Mouse (Mus musculus) cerebellum, postnatal 25 days (tissue): Measurements from ENCODE around the gene Ssbp2.

Source experiments
- DNase-seq, 2 experiments: peaks; one replicate each; pipeline ENCODE4 v3.0.0; 2021; ENCODE audit warnings: mixed read lengths in 2 of 2

The Ssbp2 gene

GRCm38 (mm10) chr13:91461711-91462351, 1.7 kb downstream of the Ssbp2 start:
- peak; percentile 58 to 59 for DNase-seq

GRCm38 (mm10) chr13:91462395-91462794, 2.3 kb downstream of the Ssbp2 start:
- DNase-seq, result no peak

DNA sequence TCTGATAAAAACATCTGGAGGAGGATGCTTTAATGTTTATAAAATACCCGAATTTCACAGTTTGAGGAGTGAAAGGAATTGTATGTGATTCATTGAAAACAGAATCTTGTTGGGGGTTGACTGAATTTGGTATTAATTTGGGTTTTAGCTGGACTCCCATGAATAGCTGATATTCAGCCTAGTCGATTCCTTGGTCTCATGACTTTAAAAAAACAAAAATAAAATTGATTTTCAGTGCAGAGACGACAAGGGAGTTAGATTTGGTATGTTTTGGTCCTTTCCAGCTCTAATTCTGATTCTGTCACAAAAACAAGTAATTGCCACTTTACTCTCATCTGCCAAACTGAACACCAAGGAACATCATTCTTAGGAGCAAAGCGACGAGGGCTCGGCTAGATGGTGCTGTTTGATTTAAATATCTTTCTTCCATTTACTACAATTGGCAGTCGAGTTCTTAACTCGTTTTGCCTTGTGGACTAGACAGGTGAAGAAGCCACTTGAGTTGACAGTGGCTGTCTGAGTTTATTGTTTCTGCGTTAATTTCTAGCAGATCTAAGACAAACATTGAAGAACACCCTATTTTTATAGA, 2.9 kb downstream of the Ssbp2 start:
- peak; percentile 20 to 51 for DNase-seq

- no peak for DNase-seq
These were observed 5.1 kb downstream of the Ssbp2 start for GRCm38 (mm10) chr13:91465002-91465715.

DNA sequence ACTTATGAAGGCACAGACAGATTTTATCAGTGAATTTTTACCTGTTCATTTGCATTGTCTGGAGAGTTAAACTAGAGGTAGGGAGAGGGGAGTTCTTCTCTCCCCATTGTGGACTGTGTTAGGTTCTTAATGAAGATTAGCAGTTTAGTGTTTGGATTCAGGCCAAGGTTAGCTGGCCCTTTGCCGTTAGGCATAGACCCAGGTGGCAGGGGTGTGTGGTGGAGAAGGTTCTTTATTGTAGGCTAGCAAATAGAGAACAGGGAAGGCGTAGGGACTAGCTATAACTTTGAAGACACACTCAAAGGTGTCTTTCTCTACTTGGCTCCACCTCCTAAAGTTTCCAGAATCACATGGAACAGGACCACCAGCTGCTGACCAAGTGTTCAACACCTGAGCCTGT, 11.5 kb downstream of the Ssbp2 start:
- DNase-seq, result peak in 1 of 2 experiments; percentile 50

DNA sequence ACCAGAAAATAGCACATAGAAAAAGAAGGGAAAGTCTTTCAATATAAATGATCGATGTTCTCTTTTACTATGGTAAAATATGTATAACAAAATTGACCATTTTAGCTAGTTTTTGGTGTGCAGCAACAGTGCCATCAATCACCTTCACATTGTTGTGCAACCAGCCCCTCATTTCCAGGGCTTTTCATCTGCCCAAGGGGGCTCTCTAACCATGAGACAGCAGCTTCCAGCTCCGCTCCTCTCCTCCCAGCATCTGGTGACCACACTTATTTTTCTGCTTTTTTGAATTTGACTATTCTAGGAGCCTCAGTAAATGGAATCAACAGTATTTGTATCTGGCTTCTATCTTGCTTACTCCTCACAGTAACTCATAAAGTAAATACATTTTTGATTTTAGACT, 11.9 kb downstream of the Ssbp2 start:
- no peak for DNase-seq

DNA sequence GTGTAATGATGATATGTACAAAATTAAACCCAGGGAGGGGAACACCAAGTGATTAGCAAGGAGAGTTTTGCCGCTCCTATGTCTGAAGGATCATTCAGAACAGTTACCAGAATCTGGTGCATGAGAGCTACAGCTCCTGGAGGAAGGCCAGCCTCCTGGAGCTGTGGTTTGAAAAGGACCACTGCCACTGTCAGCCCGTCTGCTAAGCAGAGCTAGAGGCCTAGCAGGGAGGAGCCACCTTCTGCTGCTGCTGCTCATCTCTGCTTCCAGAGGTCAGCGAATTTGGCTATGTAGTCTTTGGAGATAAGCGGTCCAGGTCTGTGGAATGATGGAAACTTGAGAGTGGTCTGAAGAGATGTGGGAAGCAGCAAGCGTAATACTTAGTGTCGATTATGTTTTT, 13.4 kb downstream of the Ssbp2 start:
- DNase-seq, result peak; percentile 49 to 65

GRCm38 (mm10) chr13:91474027-91474426, 13.9 kb downstream of the Ssbp2 start:
- no peak for DNase-seq

DNA sequence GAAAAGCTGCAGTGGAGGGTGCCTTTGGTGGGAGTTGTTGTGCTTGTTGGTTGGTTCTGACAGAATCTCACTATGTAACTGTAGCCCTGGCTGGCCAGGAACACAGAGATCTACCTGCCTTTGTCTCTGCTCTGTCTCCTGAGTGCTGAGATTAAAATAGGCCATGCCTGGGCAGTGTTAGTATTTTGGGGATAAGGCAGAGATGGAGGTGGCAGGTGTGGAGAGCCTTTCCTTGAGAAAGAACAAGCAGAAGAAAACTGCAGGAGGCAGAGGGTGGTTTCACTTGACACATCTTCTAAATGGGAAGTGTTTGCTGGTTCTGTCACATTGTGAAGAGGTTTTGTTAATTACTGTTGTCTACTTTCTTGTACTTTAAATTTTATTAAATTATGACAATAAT, 15.8 kb downstream of the Ssbp2 start:
- DNase-seq, result no peak

- no peak for DNase-seq
These were observed 16.6 kb downstream of the Ssbp2 start for GRCm38 (mm10) chr13:91476596-91477100.

DNA sequence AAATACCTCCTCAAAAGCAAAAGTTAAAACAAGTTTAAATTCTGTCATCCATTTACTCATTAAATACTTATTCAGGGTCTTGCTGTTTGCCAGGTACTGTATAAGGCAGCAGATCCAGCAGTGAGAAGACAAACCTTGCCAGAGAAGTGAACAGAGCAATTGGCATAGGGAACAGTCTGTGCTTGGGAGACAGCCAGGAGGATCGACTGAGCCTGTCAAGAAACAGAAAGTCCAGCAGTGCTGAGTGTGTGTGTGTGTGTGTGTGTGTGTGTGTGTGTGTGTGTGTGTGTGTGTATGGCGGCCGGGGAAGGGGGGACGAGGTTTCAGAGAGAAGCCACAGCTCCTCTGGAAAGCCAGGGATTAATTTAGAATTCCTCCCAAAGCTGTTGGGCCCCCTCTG, 17.9 kb downstream of the Ssbp2 start:
- peak; percentile 55 to 74 for DNase-seq

DNA sequence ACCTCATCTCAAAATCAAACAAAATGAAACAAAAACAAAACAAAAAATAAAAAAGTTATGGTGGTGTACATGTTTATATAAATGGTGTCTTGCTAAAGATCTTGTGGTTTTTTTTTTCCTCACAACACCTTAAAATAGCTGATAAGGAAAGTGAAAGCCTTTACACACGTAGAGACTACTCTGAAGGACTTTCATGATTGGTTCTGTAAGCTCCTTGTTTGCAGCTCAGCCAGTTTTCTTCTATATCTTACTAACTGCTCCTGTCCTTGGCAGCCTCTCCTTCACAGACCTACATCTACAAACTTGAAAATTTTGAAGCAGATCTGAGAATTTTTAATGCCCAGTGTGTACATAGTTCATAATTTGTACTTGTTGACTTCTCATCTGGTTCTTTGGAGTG, 24.2 kb downstream of the Ssbp2 start:
- DNase-seq, result no peak

GRCm38 (mm10) chr13:91492133-91492532, 32.0 kb downstream of the Ssbp2 start:
- no peak for DNase-seq

GRCm38 (mm10) chr13:91497055-91497454, 37.0 kb downstream of the Ssbp2 start:
- no peak for DNase-seq

DNA sequence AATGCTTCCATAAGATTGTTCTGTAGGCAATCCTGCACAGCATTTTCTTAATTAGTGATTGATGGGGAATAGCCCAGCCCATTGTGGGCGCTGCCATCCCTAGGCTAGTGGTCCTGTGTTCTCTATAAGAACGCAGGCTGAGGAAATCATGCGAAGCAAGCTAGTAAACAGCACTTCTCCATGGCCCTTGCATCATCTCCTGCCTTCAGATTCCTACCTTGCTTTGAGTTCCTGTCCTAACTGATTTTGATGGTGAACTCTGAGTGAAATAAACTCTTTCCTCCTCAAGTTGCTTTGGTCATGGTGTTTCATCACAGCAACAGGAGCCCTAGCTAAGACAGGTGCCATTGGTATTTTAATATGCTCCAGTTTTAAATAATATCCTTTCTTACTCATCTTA, 41.7 kb downstream of the Ssbp2 start:
- no peak for DNase-seq

DNA sequence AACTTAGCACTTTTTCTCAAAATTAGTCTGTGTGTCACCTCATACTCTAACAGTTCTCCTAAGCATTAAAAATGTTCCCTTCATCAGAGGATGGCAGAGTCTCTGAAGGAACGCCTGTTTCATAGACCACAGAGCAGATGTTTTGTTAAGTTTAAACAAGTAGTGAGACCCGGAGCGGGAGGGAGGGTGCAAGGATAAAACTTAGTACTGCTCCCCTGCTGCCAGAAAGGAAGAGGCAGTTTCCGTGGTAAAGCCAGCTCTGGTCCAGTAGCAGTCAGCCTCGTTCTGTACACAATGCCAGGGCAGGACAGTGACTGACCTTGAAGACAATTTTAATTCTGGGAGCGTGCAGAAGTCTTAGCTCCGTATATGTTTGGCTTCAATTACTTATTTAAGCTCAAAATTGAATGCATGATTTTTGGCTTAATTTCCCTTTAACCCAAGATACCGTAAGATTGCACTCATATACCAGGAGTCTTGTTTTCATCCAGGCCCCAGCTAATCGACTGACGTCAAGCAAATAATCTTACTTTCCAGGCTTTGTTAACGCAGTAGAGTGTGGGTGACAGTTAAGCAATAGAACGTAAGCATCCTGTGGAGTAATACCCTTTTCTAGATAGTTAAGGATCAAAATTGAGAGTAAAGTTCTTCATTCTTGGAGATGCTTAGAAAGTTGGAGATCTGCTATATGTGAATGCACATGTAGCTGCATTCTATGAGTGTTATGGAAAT, 42.7 kb downstream of the Ssbp2 start:
- DNase-seq, result no peak

DNA sequence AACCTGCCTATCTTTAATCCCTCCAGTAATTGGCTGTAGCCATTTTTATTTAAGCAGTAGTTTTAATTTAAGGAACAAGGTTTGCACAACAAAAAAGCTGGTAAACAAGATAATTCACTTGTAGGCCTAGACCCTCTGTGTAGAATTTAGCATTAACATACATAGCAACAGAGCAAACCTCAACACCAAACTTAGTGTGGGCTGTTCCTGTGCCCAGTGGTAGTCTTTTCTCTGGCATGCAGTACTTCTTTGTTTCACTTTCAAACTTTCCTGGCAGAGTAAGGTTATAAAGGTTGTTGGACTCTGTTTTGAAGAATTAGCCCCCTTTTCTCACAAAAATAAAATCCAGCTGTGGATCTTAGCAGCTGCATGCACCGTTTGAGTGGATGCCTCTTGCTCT, 48.9 kb downstream of the Ssbp2 start:
- DNase-seq, result no peak

- no peak for DNase-seq
These were observed 49.4 kb downstream of the Ssbp2 start for GRCm38 (mm10) chr13:91509467-91509866.

GRCm38 (mm10) chr13:91514979-91515378, 54.9 kb downstream of the Ssbp2 start:
- DNase-seq, result no peak

GRCm38 (mm10) chr13:91520073-91520750, 60.1 kb downstream of the Ssbp2 start:
- no peak for DNase-seq

DNA sequence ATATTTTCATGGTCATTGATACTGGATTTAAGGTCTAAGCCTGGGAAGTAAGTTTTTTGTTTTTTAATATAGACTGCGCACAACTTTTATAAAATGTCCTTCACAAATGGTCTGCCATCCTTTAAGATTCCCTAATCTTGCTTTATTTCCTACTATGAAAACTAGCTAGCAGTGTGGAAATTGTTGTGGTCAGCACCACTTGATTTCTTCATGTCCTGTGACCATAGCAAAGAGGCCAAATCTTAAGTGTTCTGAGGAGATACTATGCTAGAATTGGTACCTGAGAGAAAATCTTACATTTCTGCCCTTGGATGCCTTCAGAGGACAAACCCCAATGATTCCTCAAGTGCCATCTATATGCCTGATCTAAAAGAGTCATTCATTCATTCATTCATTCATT, 60.9 kb downstream of the Ssbp2 start:
- no peak for DNase-seq

DNA sequence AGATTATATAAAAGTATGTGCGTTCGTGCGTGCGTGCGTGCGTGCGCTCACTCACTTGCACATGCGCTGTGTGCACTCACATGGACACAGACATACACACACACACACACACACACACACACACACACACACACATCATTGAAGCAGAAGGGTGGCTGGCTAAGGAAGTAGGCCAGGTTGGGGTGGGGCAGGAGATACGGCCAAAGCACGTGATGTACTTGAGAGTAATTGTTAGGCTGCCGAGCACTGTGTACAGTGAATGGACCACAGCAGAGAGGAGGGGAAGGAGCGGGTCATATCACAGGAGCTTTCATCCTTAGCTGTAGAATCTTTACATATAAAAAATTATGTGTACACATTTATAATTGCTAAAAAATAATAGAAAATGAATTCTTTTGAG, 66.0 kb downstream of the Ssbp2 start:
- DNase-seq, result no peak

GRCm38 (mm10) chr13:91529821-91530220, 69.7 kb downstream of the Ssbp2 start:
- no peak for DNase-seq
